Mouse (Mus musculus) heart, embryonic 13.5 days (tissue): ENCODE measurements at regions not wholly inside any gene's neighbourhood (a gene's known extent, or its start where the extent isn't known, plus 50 kb on each side); places are given as distances from the start of the nearest gene placed in this dataset.
"Not testable (repeated sequence)": the region's sequence is repeated elsewhere in the genome, so short reads cannot be mapped to it uniquely, and the experiment has no call there.

Source experiments
- ATAC-seq: fragments of 200-750 bp; cut with Nextera tagmentation; 2 replicates; pipeline ENCODE4 v1.8.0; 2017; ENCODE audit warnings: moderate TSS enrichment; ENCODE audit not compliant: insufficient number of reproducible peaks, low FRiP score, low TSS enrichment; ENCODE audit errors: extremely low read depth
- H3K27ac ChIP-seq: fragments of 300-500 bp; sonication (generic); replicated peaks from 2 replicates; pipeline ENCODE4 v1.5.1; 2015; ENCODE audit warnings: moderate library complexity, mild to moderate bottlenecking, inconsistent platforms
- H3K27me3 ChIP-seq: fragments of 300-500 bp; sonication (generic); replicated peaks from 2 replicates; pipeline ENCODE4 v1.6.1; 2015; ENCODE audit warnings: mild to moderate bottlenecking, inconsistent platforms
- H3K36me3 ChIP-seq: fragments of 300-500 bp; sonication (generic); 2 replicates; pipeline ENCODE4 v1.6.1; 2015; ENCODE audit warnings: mild to moderate bottlenecking, inconsistent platforms
- H3K4me1 ChIP-seq: fragments of 300-500 bp; sonication (generic); 2 replicates; pipeline ENCODE4 v1.6.1; 2015; ENCODE audit warnings: inconsistent platforms
- H3K4me2 ChIP-seq: fragments of 300-500 bp; sonication (generic); 2 replicates; pipeline ENCODE4 v1.6.1; 2015; ENCODE audit warnings: inconsistent platforms, mild to moderate bottlenecking, moderate library complexity
- H3K4me3 ChIP-seq: fragments of 300-500 bp; sonication (generic); 2 replicates; pipeline ENCODE4 v1.5.1; 2015; ENCODE audit warnings: moderate library complexity, mild to moderate bottlenecking, inconsistent platforms
- H3K9ac ChIP-seq: fragments of 300-500 bp; sonication (generic); 2 replicates; pipeline ENCODE4 v1.6.1; 2015; ENCODE audit warnings: inconsistent platforms, mild to moderate bottlenecking, moderate library complexity
- H3K9me3 ChIP-seq: fragments of 300-500 bp; sonication (generic); 2 replicates; pipeline ENCODE4 v1.6.1; 2016; ENCODE audit warnings: inconsistent platforms
- WGBS: fragments of 180-500 bp; shearing (Covaris S2); methylation state at CpG from one replicate; pipeline ENCODE4 v1.1.7; 2015; ENCODE audit warnings: mixed read lengths; 5-methylcytosine and 5-hydroxymethylcytosine counted together

DNA sequence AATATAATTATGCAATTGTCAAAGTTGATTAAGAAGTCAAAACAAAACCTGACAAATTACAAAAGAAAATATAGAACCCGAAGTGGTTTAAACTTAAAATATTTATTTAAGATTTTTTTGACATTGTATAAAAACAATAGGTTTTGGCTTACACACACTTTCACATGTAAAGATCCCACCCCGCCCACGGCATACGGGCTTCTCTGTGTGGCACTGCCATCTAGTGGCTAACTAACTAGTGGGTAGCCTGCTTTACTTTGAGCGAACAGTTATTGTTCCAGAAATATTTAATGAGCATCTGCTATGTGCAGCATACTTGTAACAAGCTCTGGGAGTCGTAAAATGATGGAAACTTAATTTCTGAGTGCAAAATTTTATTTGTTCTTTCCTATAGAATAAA is 716.3 kb upstream of the Intu start:
- no peak overlapping the region for H3K9ac ChIP-seq
- no peak overlapping the region for H3K27ac ChIP-seq
- H3K4me3 ChIP-seq, result no peak overlapping the region
- H3K36me3 ChIP-seq, result no peaks in the 10 kb centered on the region
- no peaks in the 10 kb centered on the region for H3K9me3 ChIP-seq
- no peak for ATAC-seq
- H3K4me1 ChIP-seq, result no peaks in the 10 kb centered on the region
- H3K4me2 ChIP-seq, result no peak overlapping the region
- H3K27me3 ChIP-seq, result no peaks in the 10 kb centered on the region
- WGBS, result 14% methylated on average over 6 of the region's 6 CpGs

DNA sequence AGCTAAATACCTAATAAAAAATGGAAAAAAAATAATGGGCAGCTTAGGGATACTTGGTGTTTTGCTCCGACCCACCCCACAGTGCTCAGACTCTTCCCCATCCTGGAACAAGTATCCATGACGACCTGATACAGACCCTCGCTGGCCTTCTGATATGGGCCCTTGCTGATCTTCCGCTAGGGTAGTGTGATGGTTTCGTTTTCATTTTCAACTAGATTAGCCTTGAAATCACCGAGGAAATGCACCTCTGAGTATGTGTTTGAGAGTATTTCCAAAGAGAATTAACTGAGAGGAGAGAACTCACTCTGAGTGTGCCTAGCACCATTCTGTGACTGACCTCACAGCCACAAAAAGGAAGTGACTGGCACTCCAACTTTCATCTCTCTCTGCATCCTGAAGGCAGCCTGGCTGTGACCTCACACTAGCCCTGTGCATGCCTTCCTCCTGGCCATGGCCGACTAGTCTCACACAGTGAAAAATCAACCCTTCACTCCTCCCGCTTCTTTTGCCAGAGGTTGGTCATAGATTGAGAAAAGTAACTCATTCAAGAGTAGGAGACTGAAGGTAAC is 700.5 kb upstream of the Intu start:
- no peaks in the 10 kb centered on the region for H3K27me3 ChIP-seq
- H3K9ac ChIP-seq, result no peak overlapping the region
- no peaks in the 10 kb centered on the region for H3K9me3 ChIP-seq
- no peak for ATAC-seq
- 68% methylated on average over 8 of the region's 8 CpGs for WGBS
- no peak overlapping the region for H3K4me2 ChIP-seq
- H3K4me1 ChIP-seq, result no peaks in the 10 kb centered on the region
- no peaks in the 10 kb centered on the region for H3K36me3 ChIP-seq
- H3K27ac ChIP-seq, result no peak overlapping the region
- H3K4me3 ChIP-seq, result no peak overlapping the region

DNA sequence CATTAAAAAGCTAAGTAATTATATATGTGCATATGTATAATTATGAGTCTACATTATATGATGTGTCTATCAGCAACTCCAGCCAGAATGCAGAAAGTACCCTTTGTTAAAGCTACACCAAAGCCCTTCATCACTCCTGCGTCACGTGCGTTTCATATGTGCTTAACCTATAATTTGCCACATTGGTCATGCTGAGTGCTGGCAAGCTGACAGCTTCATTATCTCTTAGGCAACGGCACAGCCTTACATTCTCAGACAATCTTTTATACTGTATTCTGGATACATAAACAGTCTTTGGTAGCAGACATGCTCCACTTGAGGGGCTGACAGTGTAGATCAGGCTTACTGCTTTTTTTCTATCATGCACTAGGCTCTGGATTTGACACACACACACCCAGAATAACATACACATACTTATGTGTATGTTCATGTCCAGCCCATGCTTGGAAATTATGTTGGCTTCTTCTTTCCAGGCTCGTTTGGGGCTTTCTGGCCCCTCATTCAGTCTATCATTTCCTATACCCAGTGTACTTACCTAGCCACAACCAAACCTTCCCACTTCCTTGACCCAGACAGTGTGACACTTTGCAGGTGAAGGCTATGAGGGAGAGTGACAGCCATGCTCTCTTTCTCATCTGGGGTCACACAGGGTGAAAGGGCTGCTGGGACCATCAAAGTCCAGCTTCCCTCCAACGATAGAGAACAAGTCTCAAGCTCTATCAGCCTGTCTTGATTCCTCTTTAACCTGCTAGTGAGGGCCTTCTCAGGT is 692.5 kb upstream of the Intu start:
- Histone ChIP-seq H3K4me3 (no peak overlapping the region), H3K27ac (no peak overlapping the region), H3K9ac (no peak overlapping the region), H3K9me3 (no peaks in the 10 kb centered on the region), H3K4me2 (no peak overlapping the region), H3K36me3 (no peaks in the 10 kb centered on the region), H3K4me1 (peaks cover 10% of the 10 kb centered on the region), H3K27me3 (no peaks in the 10 kb centered on the region)
- WGBS, result 51% methylated on average over 6 of the region's 6 CpGs
- no peak for ATAC-seq

- no peaks in the 10 kb centered on the region for H3K36me3 ChIP-seq
- H3K4me3 ChIP-seq, result no peak overlapping the region
- 76% methylated on average over 5 of the region's 5 CpGs for WGBS
- H3K4me1 ChIP-seq, result peaks cover 10% of the 10 kb centered on the region
- H3K9ac ChIP-seq, result no peak overlapping the region
- H3K4me2 ChIP-seq, result no peak overlapping the region
- no peak for ATAC-seq
- no peaks in the 10 kb centered on the region for H3K9me3 ChIP-seq
- no peaks in the 10 kb centered on the region for H3K27me3 ChIP-seq
- no peak overlapping the region for H3K27ac ChIP-seq
These were observed 690.1 kb upstream of the Intu start for GRCm38 (mm10) chr3:39840946-39841345.

GRCm38 (mm10) chr3:39845123-39845522 is 686.0 kb upstream of the Intu start:
- Histone ChIP-seq H3K36me3 (no peaks in the 10 kb centered on the region), H3K27me3 (no peaks in the 10 kb centered on the region), H3K4me2 (no peak overlapping the region), H3K9me3 (no peaks in the 10 kb centered on the region), H3K27ac (no peak overlapping the region), H3K4me1 (no peaks in the 10 kb centered on the region), H3K9ac (no peak overlapping the region), H3K4me3 (no peak overlapping the region)
- 70% methylated on average over 2 of the region's 2 CpGs for WGBS
- ATAC-seq, result no peak

- Histone ChIP-seq H3K4me3 (no peak overlapping the region), H3K4me1 (no peaks in the 10 kb centered on the region), H3K9ac (no peak overlapping the region), H3K36me3 (no peaks in the 10 kb centered on the region), H3K9me3 (no peaks in the 10 kb centered on the region), H3K27me3 (no peaks in the 10 kb centered on the region), H3K4me2 (no peak overlapping the region), H3K27ac (no peak overlapping the region)
- WGBS, result 76% methylated on average over 6 of the region's 6 CpGs
- ATAC-seq, result no peak
These were observed 682.3 kb upstream of the Intu start for GRCm38 (mm10) chr3:39848829-39849228.

DNA sequence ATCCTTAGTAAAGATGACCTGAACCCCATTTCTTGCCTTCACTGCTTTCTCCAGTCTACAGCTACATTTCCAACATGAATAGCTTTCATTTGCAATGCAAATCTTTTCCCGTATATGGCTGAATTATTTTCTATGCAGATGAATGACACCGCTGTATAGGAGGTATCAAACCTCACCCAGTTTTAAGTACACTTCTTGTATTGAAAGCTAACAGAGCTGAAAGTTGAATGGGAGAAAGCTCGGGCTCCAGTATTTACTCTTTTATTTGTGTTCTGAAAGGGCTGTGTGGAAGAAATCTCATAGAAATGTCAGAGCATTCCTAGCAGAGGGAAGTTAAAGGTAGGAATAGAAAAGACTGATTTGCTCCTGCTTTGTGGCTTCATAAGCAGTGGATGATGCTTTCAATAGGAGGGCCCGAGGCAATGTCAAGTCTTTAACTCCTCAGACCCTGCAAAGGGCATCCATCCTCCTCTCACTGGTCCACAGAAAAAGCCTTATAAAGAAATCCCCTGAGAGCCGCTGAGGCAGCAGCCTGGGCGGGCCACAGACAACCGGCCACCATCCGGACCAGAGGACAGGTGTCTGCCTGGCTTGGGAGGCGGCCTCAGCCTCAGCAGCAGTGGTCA is 673.8 kb upstream of the Intu start:
- H3K4me1 ChIP-seq, result no peaks in the 10 kb centered on the region
- H3K36me3 ChIP-seq, result no peaks in the 10 kb centered on the region
- no peaks in the 10 kb centered on the region for H3K27me3 ChIP-seq
- 82% methylated on average over 9 of the region's 9 CpGs for WGBS
- no peak overlapping the region for H3K9ac ChIP-seq
- H3K4me2 ChIP-seq, result no peak overlapping the region
- no peak overlapping the region for H3K4me3 ChIP-seq
- H3K27ac ChIP-seq, result no peak overlapping the region
- H3K9me3 ChIP-seq, result no peaks in the 10 kb centered on the region
- ATAC-seq, result no peak

GRCm38 (mm10) chr3:39876046-39876445 is 655.0 kb upstream of the Intu start:
- H3K4me3 ChIP-seq, H3K9me3 ChIP-seq, H3K9ac ChIP-seq, H3K4me2 ChIP-seq, H3K27ac ChIP-seq, H3K36me3 ChIP-seq, H3K4me1 ChIP-seq, ATAC-seq, H3K27me3 ChIP-seq: not testable (repeated sequence)
- 61% methylated on average over 1 of the region's 1 CpGs for WGBS

GRCm38 (mm10) chr3:39884370-39884769 is 646.7 kb upstream of the Intu start:
- Histone ChIP-seq H3K4me1 (peaks cover 6% of the 10 kb centered on the region), H3K27ac (no peak overlapping the region), H3K9ac (no peak overlapping the region), H3K4me3 (no peak overlapping the region), H3K4me2 (no peak overlapping the region), H3K27me3 (no peaks in the 10 kb centered on the region), H3K9me3 (no peaks in the 10 kb centered on the region), H3K36me3 (no peaks in the 10 kb centered on the region)
- 83% methylated on average over 4 of the region's 4 CpGs for WGBS
- no peak for ATAC-seq

DNA sequence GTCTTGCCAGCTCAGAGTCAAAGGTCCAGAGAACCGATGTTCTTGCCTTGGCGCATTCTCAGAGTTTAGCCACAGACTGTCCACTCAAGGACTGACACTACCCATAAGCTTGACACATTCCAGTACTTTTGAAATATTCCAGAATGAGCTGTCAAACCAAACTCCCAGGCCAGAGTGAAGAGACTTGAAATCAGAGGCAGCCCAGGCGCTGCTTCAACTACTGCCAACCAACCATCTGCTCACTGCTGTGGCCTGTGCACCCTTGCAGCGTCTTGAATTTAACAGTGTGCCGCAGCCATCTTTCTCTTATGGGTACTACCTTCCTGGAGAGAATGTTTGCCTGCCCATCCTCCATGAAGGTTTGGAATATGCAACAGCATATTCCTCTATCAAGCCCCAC is 642.7 kb upstream of the Intu start:
- no peaks in the 10 kb centered on the region for H3K36me3 ChIP-seq
- H3K4me3 ChIP-seq, result no peak overlapping the region
- H3K4me1 ChIP-seq, result peaks cover 6% of the 10 kb centered on the region
- H3K9ac ChIP-seq, result no peak overlapping the region
- H3K4me2 ChIP-seq, result no peak overlapping the region
- 43% methylated on average over 5 of the region's 5 CpGs for WGBS
- no peaks in the 10 kb centered on the region for H3K27me3 ChIP-seq
- H3K27ac ChIP-seq, result no peak overlapping the region
- no peaks in the 10 kb centered on the region for H3K9me3 ChIP-seq
- ATAC-seq, result no peak

DNA sequence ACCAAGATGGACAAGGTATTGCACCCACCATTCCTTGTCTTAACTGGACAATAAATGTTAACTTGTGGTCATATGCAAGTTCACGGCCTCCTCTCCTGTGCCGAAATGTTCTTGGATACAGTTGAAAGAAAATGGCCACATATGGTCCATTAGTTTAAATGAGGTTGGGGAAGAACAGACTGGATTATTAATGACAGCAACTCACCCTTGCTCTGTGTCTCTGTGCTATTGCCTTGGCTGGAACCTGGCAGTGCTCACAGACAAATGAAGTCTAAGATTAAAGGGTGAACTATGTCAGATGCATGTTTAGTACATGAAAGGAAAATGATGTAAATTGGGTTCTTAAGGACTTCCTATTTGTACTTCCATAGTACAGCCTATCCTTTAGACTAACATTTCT is 641.9 kb upstream of the Intu start:
- Histone ChIP-seq H3K4me2 (no peak overlapping the region), H3K27me3 (no peaks in the 10 kb centered on the region), H3K36me3 (no peaks in the 10 kb centered on the region), H3K4me1 (peaks cover 6% of the 10 kb centered on the region), H3K9ac (no peak overlapping the region), H3K9me3 (no peaks in the 10 kb centered on the region), H3K27ac (no peak overlapping the region), H3K4me3 (no peak overlapping the region)
- no peak for ATAC-seq
- WGBS, result 81% methylated on average over 2 of the region's 2 CpGs

DNA sequence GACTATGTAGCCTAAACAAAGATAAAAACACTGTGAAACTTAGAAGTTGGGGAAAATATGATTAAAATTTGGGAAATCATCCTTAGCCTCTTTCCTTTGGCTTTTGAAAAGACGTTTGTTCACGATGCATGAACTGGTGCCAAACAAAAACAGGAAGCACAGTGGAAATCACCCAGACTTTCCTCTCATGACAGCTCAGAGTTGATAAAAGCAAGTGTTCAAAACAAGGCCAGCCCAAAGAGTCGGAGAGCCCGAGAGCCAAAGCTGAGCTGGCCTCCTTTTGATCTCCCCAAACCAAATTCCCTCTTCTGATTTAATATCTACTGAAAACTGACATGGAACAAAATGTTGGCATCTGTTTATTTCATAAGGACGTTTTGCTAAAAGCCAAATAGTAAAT is 632.1 kb upstream of the Intu start:
- Histone ChIP-seq H3K9me3 (no peaks in the 10 kb centered on the region), H3K4me3 (no peak overlapping the region), H3K9ac (no peak overlapping the region), H3K27me3 (no peaks in the 10 kb centered on the region), H3K4me1 (peaks cover 5% of the 10 kb centered on the region; the same call in 1 of the 2 replicates), H3K36me3 (no peaks in the 10 kb centered on the region), H3K27ac (peak overlapping the region; percentile 13; the same call in 1 of the 2 replicates), H3K4me2 (no peak overlapping the region)
- no peak for ATAC-seq
- WGBS, result 26% methylated on average over 5 of the region's 5 CpGs
